Mouse (Mus musculus) neural tube, embryonic 12.5 days (tissue): ENCODE results near the gene Gm20671. TPM values are rescaled to one million over a fixed set of nuclear protein-coding genes. Genes with fewer than 3 reads are reported as not detected.
A peak's percentile ranks its signal among the peaks of the same experiment; 100 is the strongest.
"Not testable (repeated sequence)": the region's sequence is repeated elsewhere in the genome, so short reads cannot be mapped to it uniquely, and the experiment has no call there.

Experiments
- ATAC-seq: fragments of 200-750 bp; cut with Nextera tagmentation; 2 replicates; pipeline ENCODE4 v1.8.0; 2017; ENCODE audit warnings: low read depth, mild to moderate bottlenecking, moderate TSS enrichment, moderate library complexity; ENCODE audit not compliant: low FRiP score
- H3K27ac ChIP-seq: fragments of 300-500 bp; sonication (generic); 2 replicates; pipeline ENCODE4 v1.5.1; 2016
- H3K27me3 ChIP-seq: fragments of 300-500 bp; sonication (generic); replicated peaks from 2 replicates; pipeline ENCODE4 v1.6.1; 2016; ENCODE audit warnings: mild to moderate bottlenecking
- H3K36me3 ChIP-seq: fragments of 300-500 bp; sonication (generic); 2 replicates; pipeline ENCODE4 v1.6.1; 2016; ENCODE audit warnings: mild to moderate bottlenecking
- H3K4me1 ChIP-seq: fragments of 300-500 bp; sonication (generic); 2 replicates; pipeline ENCODE4 v1.6.1; 2016
- H3K4me2 ChIP-seq: fragments of 300-500 bp; sonication (generic); replicated peaks from 2 replicates; pipeline ENCODE4 v1.6.1; 2016; ENCODE audit warnings: mild to moderate bottlenecking
- H3K4me3 ChIP-seq: fragments of 300-500 bp; sonication (generic); 2 replicates; pipeline ENCODE4 v1.5.1; 2016
- H3K9ac ChIP-seq: fragments of 300-500 bp; sonication (generic); 2 replicates; pipeline ENCODE4 v1.6.1; 2016; ENCODE audit warnings: mild to moderate bottlenecking
- H3K9me3 ChIP-seq: fragments of 300-500 bp; sonication (generic); 2 replicates; pipeline ENCODE4 v1.6.1; 2016; ENCODE audit warnings: mild to moderate bottlenecking
- WGBS: fragments of 180-500 bp; shearing (Covaris S2); methylation state at CpG from one replicate; pipeline ENCODE4 v1.1.7; 2016; 5-methylcytosine and 5-hydroxymethylcytosine counted together
- polyA plus RNA-seq: library from polyadenylated mRNA; unstranded; fragments of >200 nt; fragmentation: Nextera tagmentation; extraction: Ambion mirVana; gene quantifications from 2 replicates; pipeline ENCODE4 v1.2.1, GENCODE M21; 2016

Gm20671 gene
- polyA plus RNA-seq, 1 experiment from 2014 or later: not detected

DNA sequence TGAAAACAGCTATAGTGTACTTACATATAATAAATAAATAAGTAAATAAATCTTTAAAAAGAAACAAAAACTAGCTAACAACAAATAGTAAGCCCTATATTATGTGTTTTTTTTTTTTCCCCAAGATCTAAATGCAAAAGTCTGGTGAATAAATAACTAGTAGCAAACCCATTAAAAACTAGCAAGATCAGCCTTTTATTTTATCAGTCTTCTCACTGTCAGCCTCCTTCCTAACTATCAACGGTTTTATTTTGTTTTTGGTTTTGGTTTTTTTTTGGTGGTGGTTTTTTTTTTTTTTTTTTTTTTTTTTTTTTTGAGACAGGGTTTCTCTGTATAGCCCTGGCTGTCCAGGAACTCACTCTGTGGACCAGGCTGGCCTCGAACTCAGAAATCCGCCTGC is 22.7 kb upstream of the Gm20671 start:
- Histone ChIP-seq H3K4me1 (peaks cover 17% of the 10 kb centered on the region), H3K36me3 (peaks cover 30% of the 10 kb centered on the region)
- H3K9me3 ChIP-seq, H3K27ac ChIP-seq, ATAC-seq, H3K9ac ChIP-seq, H3K27me3 ChIP-seq, H3K4me3 ChIP-seq, H3K4me2 ChIP-seq: not testable (repeated sequence)
- 89% methylated on average over 3 of the region's 3 CpGs for WGBS

GRCm38 (mm10) chr5:32849178-32849577 is 22.3 kb upstream of the Gm20671 start:
- no peak overlapping the region for H3K4me3 ChIP-seq
- H3K27ac ChIP-seq: no peak overlapping the region
- 96% methylated on average over 3 of the region's 3 CpGs for WGBS

GRCm38 (mm10) chr5:32840029-32840428 is 13.1 kb upstream of the Gm20671 start:
- H3K4me2 ChIP-seq: no peak overlapping the region
- 89% methylated on average over 2 of the region's 2 CpGs for WGBS
- no peaks in the 10 kb centered on the region for H3K4me1 ChIP-seq
- ATAC-seq: no peak
- H3K9me3 ChIP-seq: no peaks in the 10 kb centered on the region
- no peak overlapping the region for H3K27ac ChIP-seq
- no peak overlapping the region for H3K9ac ChIP-seq
- H3K27me3 ChIP-seq: no peaks in the 10 kb centered on the region
- H3K36me3 ChIP-seq: peaks cover 78% of the 10 kb centered on the region
- no peak overlapping the region for H3K4me3 ChIP-seq

More at GRCm38 (mm10) chr5:32849178-32849577, 22.3 kb upstream of the Gm20671 start:
- no peak overlapping the region for H3K9ac ChIP-seq
- no peak for ATAC-seq
- peaks cover 17% of the 10 kb centered on the region for H3K4me1 ChIP-seq
- no peaks in the 10 kb centered on the region for H3K9me3 ChIP-seq
- peaks cover 33% of the 10 kb centered on the region for H3K36me3 ChIP-seq
- no peak overlapping the region for H3K4me2 ChIP-seq
- no peaks in the 10 kb centered on the region for H3K27me3 ChIP-seq

- H3K36me3 ChIP-seq: peaks cover 75% of the 10 kb centered on the region
- H3K9ac ChIP-seq: no peak overlapping the region
- no peak overlapping the region for H3K4me3 ChIP-seq
- no peak overlapping the region for H3K4me2 ChIP-seq
- H3K4me1 ChIP-seq: no peaks in the 10 kb centered on the region
- H3K9me3 ChIP-seq: no peaks in the 10 kb centered on the region
- 90% methylated on average over 5 of the region's 5 CpGs for WGBS
- ATAC-seq: no peak
- H3K27ac ChIP-seq: no peak overlapping the region
- H3K27me3 ChIP-seq: no peaks in the 10 kb centered on the region
These were observed 10.1 kb upstream of the Gm20671 start for GRCm38 (mm10) chr5:32836976-32837375.

DNA sequence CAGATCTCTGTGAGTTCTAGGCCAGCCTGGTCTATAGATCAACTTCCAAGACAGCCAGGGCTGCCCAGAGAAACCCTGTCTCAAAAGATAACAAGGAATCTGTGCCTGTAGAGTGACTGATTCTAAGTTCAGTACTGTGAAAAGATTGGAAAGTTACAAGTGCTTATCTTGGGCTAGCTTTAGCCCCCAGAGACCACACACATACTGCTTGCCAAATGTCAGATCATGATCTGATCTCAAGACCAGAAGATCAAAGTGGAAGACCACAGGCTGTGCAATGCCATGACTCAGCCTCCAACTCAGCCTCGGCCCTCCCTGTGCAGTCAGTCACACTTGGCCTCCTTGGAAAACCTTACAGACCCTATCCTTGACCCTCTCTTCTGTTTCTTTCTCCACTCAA is 7.6 kb upstream of the Gm20671 start:
- Histone ChIP-seq H3K4me1 (no peaks in the 10 kb centered on the region), H3K27me3 (no peaks in the 10 kb centered on the region), H3K4me2 (no peak overlapping the region), H3K4me3 (no peak overlapping the region), H3K9me3 (no peaks in the 10 kb centered on the region), H3K9ac (no peak overlapping the region), H3K36me3 (peaks cover 80% of the 10 kb centered on the region), H3K27ac (no peak overlapping the region)
- WGBS: 89% methylated on average over 1 of the region's 1 CpGs
- ATAC-seq: no peak

- Histone ChIP-seq H3K9ac (no peak overlapping the region), H3K27me3 (no peaks in the 10 kb centered on the region), H3K4me1 (no peaks in the 10 kb centered on the region), H3K9me3 (no peaks in the 10 kb centered on the region), H3K4me3 (no peak overlapping the region), H3K27ac (no peak overlapping the region), H3K36me3 (peaks cover 83% of the 10 kb centered on the region), H3K4me2 (no peak overlapping the region)
- WGBS: 88% methylated on average over 2 of the region's 2 CpGs
- no peak for ATAC-seq
These were observed 3.1 kb upstream of the Gm20671 start for GRCm38 (mm10) chr5:32830054-32830453.

DNA sequence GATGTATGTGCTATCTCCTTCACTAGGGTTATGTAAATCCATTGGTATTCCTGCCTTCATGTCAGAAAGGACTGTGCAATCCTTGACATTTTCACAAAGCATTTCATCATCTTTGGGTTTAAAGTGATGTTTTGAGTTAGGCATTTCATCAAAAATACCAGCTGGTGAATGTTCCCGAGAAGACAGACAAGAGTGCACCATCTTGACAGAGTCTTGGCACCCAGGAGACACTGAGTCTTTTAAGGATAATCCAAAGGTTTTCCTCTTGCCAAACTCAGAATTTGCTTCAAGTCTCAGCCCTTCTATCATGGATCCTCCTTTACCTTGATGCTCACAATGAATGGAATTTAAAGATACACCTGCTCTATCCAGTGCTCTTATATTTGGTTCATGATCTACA is 1.9 kb upstream of the Gm20671 start:
- not testable (repeated sequence) for H3K4me2 ChIP-seq, ATAC-seq, H3K27ac ChIP-seq, H3K4me1 ChIP-seq, H3K27me3 ChIP-seq, H3K4me3 ChIP-seq, H3K9me3 ChIP-seq, H3K9ac ChIP-seq
- H3K36me3 ChIP-seq: peaks cover 70% of the 10 kb centered on the region
- 93% methylated on average over 1 of the region's 1 CpGs for WGBS

DNA sequence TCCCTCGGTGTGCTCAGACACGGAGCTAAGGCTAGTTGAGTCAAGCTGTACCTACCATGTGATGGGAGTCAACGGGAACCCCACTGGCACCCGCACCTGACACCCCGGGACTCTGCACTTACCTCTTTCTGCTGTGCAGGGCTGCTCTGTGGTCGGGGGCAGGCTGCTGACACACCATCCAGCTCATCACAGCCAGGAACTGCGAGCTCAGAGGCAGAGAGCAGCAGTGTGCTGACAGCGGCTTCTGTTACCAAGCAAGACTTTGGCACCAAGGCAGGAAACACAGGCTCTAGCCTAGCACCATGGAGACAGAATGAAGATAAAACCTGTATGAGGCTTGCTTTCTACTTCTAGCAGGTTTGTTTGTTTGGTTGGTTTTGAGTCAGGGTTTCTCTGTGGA is 6.4 kb downstream of the Gm20671 start:
- no peak for ATAC-seq
- no peak overlapping the region for H3K4me2 ChIP-seq
- H3K9ac ChIP-seq: no peak overlapping the region
- no peak overlapping the region for H3K27ac ChIP-seq
- H3K4me3 ChIP-seq: no peak overlapping the region
- peaks cover 62% of the 10 kb centered on the region for H3K36me3 ChIP-seq
- no peaks in the 10 kb centered on the region for H3K27me3 ChIP-seq
- WGBS: 97% methylated on average over 8 of the region's 8 CpGs
- no peaks in the 10 kb centered on the region for H3K4me1 ChIP-seq
- H3K9me3 ChIP-seq: no peaks in the 10 kb centered on the region

DNA sequence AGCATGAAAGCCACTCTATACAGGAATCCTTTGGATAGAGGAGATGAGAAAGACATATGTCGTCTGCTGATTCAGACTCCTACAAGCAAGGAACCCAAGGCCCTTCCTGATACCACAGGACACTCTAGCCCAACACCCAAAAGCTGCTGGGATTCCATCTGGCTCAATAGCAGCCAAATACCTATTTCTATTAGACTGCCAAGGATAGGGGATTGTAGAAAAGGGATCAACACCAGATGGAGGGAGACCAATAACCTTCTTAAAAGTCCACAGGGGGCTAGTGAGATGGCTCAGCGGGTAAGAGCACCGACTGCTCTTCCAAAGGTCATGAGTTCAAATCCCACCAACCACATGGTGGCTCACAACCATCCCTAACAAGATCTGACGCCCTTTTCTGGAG is 11.5 kb downstream of the Gm20671 start:
- Histone ChIP-seq H3K9me3 (no peaks in the 10 kb centered on the region), H3K4me2 (no peak overlapping the region), H3K9ac (no peak overlapping the region), H3K27me3 (no peaks in the 10 kb centered on the region), H3K4me3 (no peak overlapping the region), H3K4me1 (no peaks in the 10 kb centered on the region), H3K27ac (no peak overlapping the region), H3K36me3 (peaks cover 60% of the 10 kb centered on the region)
- ATAC-seq: no peak
- whole genome bisulfite sequencing: 93% methylated on average over 4 of the region's 4 CpGs

- ATAC-seq, H3K9ac ChIP-seq, H3K4me1 ChIP-seq, H3K4me2 ChIP-seq, H3K27me3 ChIP-seq, H3K9me3 ChIP-seq, H3K4me3 ChIP-seq, H3K27ac ChIP-seq: not testable (repeated sequence)
- WGBS: 62% methylated on average over 1 of the region's 1 CpGs
- H3K36me3 ChIP-seq: peaks cover 14% of the 10 kb centered on the region
These were observed 40.5 kb downstream of the Gm20671 start for GRCm38 (mm10) chr5:32786454-32786853.

DNA sequence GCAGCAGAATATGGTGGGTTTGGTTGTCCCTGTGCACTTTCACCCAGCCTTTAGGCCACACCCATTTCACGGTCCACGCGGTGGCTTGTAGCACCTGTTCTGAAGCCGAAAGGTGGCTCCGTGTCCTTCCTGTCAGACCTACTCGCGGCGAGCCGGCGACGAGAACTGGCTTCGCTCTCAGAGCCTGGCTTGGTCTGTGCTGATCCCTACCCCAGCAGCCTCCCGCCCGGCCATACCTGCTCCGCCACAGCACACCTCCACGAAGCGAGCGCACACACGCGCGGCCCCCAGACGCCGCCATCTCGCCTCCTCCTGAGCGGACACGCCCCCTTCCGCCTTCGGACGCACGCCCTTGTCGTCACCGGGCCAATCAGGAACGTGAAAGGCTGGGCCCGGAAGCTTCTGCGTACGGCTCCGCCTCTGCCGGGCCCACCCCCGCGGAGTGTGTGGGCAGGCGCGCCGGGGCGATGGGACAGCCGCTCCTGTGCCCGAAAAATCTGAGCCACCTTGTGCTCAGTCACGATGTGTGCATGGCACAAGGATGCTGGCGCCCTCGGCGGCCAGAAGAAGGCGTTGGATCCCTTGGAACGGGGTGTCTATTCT is 41.5 kb downstream of the Gm20671 start, which contains the start of gene Pisd:
Pisd (minus strand) TSS at position 334 of the 603 bp plus-strand sequence.
- Histone ChIP-seq H3K9ac (peak within 1 kb of the TSS; percentile 58), H3K27me3 (no peaks in the 10 kb centered on the region), H3K4me2 (peak within 1 kb of the TSS; percentile 75), H3K9me3 (no peaks in the 10 kb centered on the region), H3K27ac (no peak within 1 kb of the TSS), H3K4me3 (peak within 1 kb of the TSS; percentile 66), H3K36me3 (peaks cover 6% of the 10 kb centered on the region), H3K4me1 (peaks cover 6% of the 10 kb centered on the region)
- WGBS: under 1% methylated on average over 52 of the region's 52 CpGs
- peak; percentile 99 for ATAC-seq

GRCm38 (mm10) chr5:32784726-32785125 is 42.2 kb downstream of the Gm20671 start:
- ATAC-seq: no peak
- Histone ChIP-seq H3K36me3 (peaks cover 6% of the 10 kb centered on the region), H3K4me3 (peak overlapping the region; percentile 66), H3K9me3 (no peaks in the 10 kb centered on the region), H3K4me1 (peaks cover 6% of the 10 kb centered on the region), H3K27me3 (no peaks in the 10 kb centered on the region), H3K27ac (no peak overlapping the region), H3K9ac (peak overlapping the region; percentile 58), H3K4me2 (peak overlapping the region; percentile 75)
- WGBS: 29% methylated on average over 5 of the region's 5 CpGs

DNA sequence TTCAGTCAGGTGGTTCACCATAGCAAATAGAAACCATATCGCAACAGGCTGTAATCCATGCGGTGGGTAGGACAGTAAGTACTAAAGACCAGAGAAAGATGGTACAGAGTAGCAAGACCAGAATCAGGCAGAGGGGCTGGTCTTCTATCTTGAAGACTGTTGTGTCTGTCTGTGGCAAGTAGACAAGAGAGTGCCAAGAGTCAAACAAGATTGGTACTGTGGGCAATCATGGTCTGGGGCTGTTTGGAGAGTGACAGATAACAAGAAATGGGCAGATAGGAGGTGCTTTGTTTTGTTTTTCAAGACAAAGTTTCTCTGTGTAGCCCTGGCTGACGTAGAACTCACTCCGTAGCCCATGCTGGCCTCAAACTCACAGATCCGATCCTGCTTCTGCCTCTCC is 45.3 kb downstream of the Gm20671 start:
- Histone ChIP-seq H3K4me3 (no peak overlapping the region), H3K4me2 (no peak overlapping the region), H3K27ac (no peak overlapping the region), H3K4me1 (peaks cover 6% of the 10 kb centered on the region), H3K9me3 (no peaks in the 10 kb centered on the region), H3K9ac (no peak overlapping the region), H3K27me3 (no peaks in the 10 kb centered on the region), H3K36me3 (no peaks in the 10 kb centered on the region)
- 98% methylated on average over 5 of the region's 5 CpGs for WGBS
- no peak for ATAC-seq
